Mouse (Mus musculus) kidney, postnatal 36 days (tissue): ENCODE results near the gene Kdm6b.

Experiments used
- DNase-seq, 2 experiments: peaks; one replicate each; pipeline ENCODE4 v3.0.0; 2021 to 2022; ENCODE audit warnings: mixed read lengths in 2 of 2

Kdm6b gene

DNA sequence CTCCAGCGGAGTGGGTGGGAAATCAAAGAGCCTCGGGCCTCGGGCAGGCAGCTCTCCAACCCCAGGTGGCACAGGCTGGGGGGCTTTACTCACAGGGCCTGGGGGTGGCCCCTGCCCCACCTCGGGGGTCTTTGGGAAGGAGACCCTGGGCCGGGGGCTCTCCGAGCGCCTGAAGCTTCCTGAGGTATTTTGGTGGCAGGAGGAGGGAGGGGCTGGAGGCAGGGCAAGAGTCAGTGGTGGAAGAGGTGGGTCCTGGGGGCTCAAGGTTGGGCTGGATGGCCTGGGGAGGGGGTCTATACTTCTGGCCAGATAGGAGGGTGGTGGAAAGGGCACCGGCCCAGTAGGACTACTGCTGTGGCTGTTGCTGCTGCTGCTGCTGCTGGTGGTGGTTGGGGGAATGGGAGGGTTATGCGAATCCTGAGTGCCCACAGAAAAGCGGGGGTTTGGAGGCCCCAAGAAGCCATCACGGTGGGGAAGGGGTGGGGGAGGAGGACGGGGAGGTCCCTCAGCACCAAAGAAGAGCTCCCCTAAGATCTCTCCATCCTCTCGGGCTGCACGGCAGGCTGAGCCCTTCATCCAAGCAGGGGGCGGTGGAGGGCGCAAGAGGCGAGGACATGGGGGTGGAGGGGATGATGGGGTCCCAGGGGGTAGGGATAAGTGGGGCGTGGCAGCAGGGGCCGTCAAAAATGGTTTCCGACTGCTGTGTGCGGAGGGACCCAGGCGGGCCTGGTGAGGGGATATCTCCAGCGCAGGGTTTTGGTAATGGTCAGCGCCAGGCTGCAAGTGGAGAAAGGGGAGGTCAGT is 7.9 kb downstream of the Kdm6b start:
- no peak for DNase-seq

DNA sequence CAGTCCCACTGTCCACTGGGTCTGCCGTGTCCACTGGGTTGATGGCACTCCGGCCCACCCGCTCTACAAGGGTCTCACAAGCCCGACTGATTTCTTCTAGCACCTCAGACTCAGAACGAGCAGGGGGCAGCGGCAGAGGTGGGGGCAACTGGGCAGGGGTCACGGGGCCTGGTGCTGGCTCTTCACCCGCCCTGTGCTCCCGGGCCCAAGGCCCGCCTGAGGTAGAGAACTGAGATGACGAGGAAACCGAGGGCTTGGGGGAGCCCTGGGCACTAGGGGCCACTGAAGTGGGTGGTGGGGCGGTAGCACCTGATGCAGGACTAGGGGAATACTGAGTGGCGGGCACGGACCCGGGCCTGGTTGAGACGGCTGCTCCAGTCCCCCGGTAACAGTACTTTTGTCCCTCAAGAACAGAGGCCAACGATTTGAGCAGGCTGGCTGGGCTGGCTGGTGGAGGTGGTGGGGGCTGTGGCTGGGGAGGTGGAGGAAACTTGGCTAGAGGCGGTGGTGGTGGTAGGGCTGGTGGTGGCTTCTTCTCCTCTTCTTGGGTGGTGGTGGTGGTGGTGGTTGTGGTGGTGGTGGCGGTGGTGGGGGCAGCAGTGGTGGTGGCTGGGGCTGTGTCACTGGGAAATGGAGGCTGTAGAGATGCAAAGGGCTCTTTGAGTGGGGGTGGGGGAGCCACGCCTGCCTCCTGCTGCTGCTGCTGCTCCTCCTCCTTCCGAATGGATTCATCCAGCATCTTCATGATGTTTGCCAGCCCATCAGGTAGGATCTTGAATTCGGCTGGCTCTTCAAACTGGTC is 8.7 kb downstream of the Kdm6b start:
- no peak for DNase-seq

DNA sequence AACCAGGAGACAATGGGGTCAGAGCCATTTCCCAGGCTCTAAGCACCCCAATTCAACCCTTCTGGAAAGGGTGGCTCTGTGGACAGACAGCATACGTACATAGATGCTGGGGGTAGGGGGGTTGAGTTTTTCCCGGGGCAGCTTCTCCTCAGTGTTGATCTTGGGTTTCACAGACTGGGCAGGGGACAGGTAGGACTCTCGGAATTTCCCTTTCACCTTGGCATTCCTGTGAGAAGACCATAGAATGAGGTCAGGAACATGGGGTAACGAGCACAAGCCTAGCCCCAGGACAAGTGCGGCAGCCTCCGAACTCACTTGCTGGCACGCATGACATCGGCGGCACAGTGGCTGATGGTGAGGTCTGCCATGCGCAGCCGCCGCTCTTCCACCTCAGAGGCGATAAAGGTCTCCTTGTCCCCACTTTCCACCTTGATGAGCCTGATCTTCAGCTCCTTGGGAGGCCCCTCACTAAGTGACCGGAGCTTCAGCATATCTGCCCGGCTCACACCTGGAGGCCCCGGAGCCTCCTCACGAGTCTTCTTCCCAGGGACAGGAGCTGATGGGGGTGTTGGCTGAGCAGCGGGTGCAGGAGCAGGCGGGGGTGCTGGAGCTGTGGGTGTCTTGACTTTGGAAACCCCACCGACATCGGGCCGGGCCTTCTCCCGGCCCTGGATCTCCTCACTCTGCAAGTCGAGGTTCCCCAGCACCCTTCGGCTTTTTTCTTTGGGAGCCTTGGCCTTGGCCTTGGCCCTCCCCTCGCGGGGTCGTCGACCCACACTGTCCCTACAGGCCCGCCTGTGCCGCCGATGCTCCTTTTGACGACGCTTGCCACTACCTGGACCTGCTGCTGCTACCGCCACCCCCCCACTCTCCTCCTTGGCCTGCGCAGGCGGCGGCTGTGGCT is 9.5 kb downstream of the Kdm6b start:
- DNase-seq = no peak

DNA sequence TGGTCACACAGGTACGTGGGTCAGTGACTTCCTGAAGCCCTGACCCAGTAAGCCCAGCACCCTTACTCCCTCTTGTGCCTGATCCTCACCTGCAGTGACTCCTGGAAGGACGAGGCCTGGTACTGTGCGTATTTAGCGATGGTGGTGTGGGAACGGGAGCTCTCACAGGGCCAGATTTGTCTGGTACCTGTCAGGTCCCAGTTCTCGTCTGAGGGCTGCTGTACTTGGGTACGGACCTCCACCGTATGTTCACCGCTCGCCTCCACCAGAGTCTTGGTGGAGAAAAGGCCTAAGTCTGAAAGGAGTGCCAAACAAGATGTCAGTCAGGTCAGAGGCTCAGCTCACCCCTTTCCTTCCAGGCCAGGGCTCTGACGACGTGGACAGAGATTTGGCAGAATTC is 11.5 kb downstream of the Kdm6b start:
- DNase-seq = no peak

DNA sequence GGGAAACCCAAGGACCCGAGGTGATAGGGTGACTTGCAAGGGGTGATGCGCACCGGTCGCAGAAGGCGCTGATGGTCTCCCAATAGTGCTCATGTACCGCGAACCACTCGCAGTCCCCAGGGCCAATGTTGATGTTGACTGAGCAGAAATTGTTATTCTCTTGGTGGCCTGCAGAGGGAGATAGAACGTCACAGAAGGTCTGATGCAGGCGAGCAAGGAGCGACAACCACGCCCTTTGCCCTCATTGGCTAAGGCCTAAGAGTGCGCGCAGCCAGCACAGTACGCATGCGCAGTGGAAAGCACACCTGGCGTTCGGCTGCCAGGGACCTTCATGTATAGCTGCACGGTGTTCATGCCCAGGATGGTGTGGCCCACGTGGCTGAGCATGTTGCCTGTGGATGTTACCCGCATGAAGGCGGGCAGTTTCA is 12.3 kb downstream of the Kdm6b start:
- peak; percentile 94 to 95 for DNase-seq

DNA sequence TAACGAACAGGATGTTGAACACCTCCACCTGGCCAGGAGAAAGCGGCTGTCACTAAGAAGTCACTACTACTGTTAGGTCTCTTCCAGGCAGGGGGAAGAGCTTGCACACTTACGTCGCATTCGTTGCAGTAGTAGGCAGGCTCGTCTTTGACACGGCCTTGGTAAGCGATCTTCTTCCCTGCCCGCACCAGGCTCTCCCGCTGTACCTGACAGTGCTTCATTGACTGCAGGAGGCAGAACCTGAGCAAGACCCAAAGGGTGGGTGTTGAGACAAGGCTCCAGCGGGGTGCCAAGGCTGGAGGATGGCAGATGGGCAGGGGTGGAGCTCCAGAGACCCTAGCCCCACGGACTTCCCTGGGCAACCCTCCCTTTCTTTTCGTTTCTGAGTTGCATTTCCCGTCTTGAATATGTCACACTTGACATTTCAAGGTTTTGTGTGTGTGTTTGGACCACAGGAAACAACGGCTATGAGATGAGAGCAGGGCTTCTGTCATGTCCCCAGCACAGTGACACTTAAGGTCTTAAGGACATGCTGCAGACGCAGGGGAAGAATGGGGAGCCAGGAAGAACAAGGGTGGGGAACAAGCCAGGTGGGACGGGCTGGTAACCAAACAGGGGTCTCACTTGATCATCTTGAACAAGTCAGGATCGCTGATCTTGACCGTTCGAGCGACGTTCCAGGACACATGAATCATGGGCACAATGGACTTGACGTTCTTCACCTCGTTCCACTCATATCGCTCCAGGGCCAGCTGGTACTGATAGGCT is 13.2 kb downstream of the Kdm6b start:
- DNase-seq = no peak

DNA sequence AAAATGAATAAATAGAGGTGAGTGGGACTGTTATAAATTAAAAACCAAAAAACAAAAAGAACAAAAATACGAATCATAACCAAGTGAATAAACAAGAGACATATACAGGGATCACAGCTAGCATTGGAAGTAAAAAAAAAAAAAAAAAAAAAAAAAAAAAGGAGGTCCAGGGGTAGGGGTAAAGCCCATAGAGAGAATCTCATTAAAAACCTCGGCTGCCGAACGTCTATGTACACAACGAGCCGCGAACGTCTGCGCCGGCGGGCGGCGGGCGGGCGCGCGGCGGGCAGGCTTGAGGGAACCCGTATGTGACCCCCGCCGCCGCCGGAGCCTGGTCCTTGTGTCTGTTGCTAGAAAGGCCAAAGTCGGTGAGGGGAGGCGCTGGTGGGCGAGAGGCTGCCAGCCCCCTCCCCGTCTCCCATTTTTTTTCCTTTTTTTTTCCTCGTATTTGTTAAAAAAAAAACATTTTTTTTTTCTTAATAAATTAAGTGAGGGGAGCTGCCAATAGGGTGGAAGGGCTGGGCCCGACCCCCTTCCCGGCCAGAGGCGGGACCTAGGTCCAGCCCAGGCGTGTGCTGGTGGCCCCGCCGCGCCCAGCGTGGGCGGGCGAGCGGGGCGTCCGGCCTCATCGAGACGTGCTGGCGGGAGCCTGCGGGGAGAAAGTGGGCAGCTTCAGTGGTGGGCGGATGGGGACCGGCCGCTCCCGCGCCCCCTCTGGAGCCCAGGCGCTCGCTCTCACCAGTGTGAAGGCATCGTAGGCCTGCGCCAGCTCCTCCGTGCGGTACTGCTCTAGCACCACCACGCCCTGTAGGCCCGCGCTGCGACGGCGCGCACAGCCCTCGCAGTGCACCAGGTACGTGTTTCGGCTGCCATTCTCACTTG is 14.0 kb downstream of the Kdm6b start:
- DNase-seq = peak in 1 of 2 experiments; percentile 52

DNA sequence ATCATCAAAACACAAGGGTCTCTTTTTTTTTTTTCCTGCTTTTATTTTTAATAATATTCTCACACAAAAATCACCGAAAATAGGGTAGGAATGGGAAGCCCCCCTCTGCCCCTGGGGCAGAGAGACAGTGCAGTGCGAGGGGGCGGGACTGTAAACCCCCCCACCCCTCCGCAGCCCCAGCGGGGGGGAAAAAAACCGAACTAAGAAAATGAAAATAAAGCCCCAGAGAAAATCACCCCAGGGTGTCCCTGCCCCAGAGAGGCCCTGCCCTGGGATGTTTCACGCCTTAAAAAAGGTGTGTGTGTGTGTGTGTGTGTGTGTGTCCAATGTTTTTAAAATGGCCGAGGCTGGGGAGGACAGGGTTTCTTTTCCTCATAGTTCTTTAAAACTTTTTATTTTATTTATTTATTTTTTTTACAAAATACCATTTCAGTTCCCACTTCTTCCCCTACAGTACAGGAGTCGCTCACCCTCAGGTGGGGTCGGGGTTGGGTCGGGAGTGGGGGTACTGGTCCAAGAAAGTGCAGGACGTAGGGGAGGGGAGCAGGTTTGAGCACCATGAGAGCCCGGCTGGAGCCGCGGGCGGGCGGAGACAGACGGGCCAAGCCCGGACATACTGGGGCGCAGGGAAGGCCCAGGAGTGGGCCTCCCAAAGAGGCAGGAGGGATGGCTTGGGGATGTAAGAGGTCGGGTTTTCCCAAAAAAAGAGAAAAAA is 14.8 kb downstream of the Kdm6b start:
- peak in 1 of 2 experiments; percentile 16 for DNase-seq

DNA sequence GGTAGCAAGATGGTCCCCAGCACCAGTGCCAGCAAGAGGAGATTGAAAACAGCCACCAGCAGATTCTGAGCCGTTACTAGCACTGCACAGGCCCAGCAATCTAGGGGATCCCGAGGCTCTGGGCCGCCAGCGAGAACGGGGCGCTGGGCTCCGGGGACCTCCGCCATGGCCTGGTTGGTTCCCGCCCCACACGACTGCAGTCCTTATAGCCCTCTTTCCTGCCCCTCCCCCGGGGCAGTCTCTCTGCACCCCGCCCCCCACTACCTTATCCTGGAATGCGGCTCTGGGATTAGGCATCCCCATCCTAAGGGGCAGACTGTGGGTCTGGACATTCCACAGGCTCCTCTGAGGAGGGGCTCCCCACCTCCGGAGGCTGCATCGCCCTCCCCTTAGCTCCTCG is 15.4 kb downstream of the Kdm6b start, which contains the start of gene Tmem88:
TSS of gene Tmem88 (minus strand) at position 176 of the 400 bp plus-strand sequence.
- peak; percentile 62 to 79 for DNase-seq

DNA sequence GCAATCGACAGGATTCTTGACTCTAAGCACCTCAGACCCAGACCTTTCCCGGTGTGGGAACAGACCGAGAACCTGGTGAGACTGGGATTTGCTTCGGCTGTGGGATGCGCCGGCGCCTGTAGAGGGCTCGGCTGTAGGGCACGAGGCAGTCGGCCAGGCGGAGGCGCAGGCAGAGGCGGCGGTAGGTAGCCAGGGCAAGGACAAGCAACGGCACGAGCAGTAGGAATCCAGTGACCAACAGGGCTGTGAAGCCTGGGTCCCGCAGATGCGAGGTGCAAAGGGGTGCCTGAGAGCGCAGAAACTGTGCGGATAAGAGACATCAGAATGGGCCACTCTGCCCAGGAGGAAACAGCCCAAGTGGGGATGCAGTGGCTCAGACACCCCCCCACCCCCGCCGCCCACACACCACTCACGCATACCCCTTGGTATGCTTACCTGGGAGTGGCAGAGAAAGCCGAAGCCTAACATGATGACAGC is 15.9 kb downstream of the Kdm6b start:
- peak in 1 of 2 experiments; percentile 46 for DNase-seq

DNA sequence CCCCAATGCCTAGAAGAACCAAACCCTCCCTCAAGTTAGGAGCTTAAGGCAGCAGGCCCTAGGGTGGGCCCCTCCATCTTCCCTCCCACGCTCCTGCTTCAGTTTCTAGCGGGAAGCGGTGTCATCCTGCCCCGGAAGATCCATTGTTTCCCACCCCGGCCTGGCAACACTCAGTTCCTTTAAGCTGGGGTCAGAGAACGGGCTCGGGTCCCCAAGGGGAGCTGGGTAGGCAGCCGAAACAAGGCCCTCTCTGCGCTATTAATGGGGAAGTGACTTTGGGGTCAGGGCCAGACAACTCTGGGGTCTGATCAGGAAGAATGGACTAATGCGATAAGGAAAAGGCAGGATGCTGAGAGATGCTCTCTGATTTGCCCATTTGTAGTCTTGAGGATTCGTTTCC is 16.7 kb downstream of the Kdm6b start:
- DNase-seq = peak; percentile 73 to 76

DNA sequence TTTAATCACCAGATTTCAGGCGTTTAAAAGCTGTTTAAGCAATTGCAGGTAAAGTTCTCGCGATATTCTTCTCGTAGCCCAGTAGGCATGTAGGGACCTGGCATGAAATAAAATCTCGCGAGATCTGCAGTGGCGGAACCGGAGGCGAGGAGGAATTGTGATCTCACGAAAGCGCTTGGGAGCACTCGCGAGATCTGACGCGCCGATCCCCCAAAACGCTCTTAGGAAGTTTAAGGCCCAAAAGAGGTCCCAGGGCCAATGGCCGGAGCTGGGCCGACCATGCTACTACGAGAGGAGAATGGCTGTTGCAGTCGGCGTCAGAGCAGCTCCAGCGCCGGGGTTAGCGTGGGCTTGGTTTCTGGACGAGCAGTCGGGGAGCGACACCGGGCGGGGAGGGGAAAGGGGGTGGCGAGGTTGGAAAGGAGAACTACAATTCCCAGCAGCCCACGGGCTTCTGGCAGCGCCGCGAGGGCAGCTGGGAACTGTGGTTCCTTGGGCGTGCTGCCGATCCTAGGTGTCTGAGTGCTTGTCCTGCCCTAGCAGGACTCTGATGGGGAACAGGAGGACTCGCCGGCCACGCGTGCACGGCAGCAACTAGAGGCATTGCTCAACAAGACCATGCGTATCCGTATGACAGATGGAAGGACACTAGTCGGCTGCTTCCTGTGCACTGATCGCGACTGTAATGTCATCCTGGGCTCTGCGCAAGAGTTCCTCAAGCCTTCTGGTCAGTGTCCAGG is 17.7 kb downstream of the Kdm6b start:
- DNase-seq = peak; percentile 96 to 99

DNA sequence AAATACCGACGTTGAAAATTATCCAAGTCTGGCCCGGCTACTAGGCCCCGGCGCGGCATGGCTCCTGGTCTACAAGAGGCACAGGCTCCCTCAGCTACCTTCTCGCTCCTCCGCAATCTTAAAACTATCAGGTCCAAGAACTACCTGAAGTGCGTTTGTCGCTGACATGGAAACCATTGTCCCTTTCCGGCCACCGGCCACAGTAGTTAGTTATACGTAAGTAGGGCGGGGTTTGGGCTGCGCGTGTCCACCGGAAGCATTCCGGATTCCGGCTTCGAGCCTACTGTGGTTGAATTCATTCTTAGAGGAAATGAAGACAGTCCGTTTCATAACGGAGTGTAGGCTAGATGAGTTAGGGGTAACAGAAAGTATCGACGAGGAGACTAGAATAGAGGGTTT is 18.2 kb downstream of the Kdm6b start, which contains the start of the genes Naa38 and Cyb5d1:
TSS of gene Naa38 (plus strand) at position 253 of the 399 bp plus-strand sequence.
TSS of gene Cyb5d1 (minus strand) at position 397 of the 399 bp plus-strand sequence.
- peak; percentile 94 to 96 for DNase-seq

DNA sequence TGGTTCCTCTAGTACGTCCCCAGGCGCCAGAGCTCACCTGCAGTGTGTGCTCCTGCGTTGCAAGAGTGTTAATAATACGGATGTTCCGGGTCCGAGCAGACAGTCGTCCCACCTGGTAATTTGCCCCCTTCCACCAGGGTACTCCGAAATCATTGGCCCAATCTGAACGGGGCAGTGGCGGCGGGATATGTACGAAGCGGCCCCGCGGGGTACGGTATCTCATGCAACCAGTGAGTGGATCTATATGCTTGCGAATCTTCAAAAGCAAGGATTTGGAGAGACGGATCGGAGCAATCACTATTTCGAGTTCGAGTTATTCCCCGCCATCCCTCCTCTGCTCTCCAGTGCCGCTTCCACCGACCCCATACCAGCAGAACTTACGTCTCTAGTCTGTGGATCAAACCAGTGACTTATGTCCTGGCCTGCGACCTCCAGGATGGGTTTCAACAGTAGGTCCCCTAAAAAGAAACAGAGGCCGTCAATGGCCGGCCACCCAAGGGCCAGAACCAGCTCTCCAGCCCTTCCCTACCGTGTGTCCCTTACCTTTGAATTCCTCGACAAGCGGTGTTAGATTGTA is 18.8 kb downstream of the Kdm6b start:
- peak in 1 of 2 experiments; percentile 34 for DNase-seq

DNA sequence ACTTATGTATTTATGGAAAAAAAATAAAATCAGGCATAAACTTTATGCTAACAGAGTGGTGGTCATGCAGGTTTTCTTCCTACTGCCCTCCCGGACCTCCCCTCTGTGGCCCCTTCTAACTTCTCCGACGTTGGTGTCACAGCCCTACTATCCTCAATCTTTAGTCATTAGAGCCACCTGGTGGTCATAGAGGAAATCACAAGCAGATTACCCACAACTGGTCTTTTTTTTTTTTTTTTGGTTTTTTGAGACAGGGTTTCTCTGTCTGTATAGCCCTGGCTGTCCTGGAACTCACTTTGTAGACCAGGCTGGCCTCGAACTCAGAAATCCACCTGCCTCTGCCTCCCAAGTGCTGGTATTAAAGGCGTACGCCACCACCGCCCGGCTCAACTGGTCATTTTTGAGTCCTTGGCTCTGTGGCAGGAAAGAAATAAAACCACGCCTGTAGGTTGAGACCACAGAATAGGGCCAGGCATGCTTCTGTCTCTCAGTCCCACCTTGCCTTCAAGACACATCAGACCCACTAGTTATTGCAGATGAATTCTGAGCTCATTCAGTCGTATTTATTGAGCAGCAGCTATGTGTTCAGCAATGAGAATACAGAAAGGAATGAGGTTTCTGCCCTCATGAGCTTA is 23.0 kb downstream of the Kdm6b start:
- DNase-seq = peak; percentile 81 to 84

DNA sequence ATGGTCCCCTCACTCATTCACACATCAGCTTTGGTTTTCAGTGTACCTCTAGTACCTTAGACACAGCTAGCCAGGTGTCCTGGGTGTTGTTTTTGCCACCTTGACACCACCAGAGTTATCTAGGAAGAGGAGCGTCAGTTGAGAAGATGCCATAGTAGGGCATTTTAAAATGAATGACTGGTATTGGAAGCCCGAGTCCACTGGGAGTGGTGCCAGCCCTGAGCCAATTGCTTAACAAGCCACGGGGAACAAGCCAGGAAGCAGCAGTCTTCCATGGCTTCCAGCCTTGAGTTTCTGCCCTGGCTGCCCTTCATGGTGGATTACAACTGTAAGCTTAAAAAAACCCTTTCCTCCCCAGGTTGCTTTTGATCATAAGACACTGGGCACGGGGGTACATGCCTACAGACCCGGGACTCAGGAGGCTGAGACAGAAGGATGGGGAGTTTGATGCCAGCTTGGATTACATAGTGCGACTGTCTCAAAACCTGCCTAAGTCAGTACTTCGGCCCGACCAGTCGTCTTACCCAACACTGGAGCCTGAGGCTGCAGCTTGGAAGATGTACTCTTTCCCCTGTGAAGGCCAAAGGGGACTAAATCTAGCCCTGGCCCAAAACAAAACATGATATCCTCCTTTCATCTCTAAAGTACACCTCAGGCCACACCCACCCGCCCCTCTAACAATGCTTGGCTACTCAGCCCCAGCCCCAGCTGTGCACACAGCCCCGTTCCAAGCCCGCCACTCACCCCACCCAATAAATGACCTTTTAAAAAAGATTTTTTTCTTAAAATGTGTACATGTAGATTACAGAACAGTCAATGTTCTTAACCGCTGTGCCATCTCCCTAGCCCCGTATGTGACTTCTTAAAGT is 23.7 kb downstream of the Kdm6b start:
- peak; percentile 71 to 82 for DNase-seq

DNA sequence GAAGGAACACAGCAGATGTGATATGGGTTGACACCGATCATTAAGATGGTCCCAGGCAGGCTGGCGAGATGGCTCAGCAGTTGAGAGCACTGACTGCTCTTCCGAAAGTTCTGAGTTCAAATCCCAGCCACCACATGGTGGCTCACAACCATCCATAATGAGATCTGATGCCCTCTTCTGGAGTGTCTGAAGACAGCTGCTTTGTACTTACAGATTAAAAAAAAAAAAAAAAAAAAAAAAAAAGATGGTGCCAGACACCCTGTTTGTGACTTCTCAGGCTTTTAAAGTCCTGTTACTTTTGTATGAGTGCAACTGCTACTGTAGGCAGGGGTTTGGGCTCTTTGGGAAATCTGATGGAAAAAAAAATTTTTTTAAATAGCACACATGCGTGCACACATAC is 24.8 kb downstream of the Kdm6b start:
- DNase-seq = no peak
